Mouse (Mus musculus): ENCODE data around the gene Cbr4. TPM values are rescaled to one million over a fixed set of nuclear protein-coding genes. Genes with fewer than 3 reads are reported as not detected.

Cbr4 gene
- polyA plus RNA-seq, 1 experiment from 2014 or later: 21.3 TPM

GRCm38 (mm10) chr8:61479506-61480214 is 7.9 kb upstream of the Cbr4 start:
- H3K4me2 ChIP-seq (ENCODE audit: low read depth, low read length): no peak overlapping the region
- no peaks in the 10 kb centered on the region for H3K4me1 ChIP-seq (ENCODE audit: control insufficient read depth, low read depth, low read length)
- WGBS (ENCODE audit: insufficient replicate concordance): 52% methylated on average over 11 of the region's 11 CpGs
- H3K27ac ChIP-seq (ENCODE audit: low read length): no peak overlapping the region
- H3K36me3 ChIP-seq (ENCODE audit: control insufficient read depth, insufficient read depth): no peaks in the 10 kb centered on the region
- no peak overlapping the region for H3K9ac ChIP-seq (ENCODE audit: low read depth, low read length)
- no peaks in the 10 kb centered on the region for H3K27me3 ChIP-seq (ENCODE audit: control insufficient read depth, insufficient read depth, low read depth, low read length)
- no peak overlapping the region for H3K4me3 ChIP-seq (ENCODE audit: low read depth, low read length)
- ATAC-seq (ENCODE audit: low read depth): peak; percentile 47; the same call in 1 of the 2 replicates
- H3K9me3 ChIP-seq (replicated peaks; ENCODE audit: control insufficient read depth, low read length): no peaks in the 10 kb centered on the region

GRCm38 (mm10) chr8:61480260-61480967 is 7.1 kb upstream of the Cbr4 start:
- Histone ChIP-seq H3K4me3 (ENCODE audit: low read depth, low read length) (no peak overlapping the region), H3K4me2 (ENCODE audit: low read depth, low read length) (no peak overlapping the region), H3K27ac (ENCODE audit: low read length) (no peak overlapping the region), H3K9me3 (replicated peaks; ENCODE audit: control insufficient read depth, low read length) (no peaks in the 10 kb centered on the region), H3K27me3 (ENCODE audit: control insufficient read depth, insufficient read depth, low read depth, low read length) (no peaks in the 10 kb centered on the region), H3K36me3 (ENCODE audit: control insufficient read depth, insufficient read depth) (no peaks in the 10 kb centered on the region), H3K9ac (ENCODE audit: low read depth, low read length) (no peak overlapping the region), H3K4me1 (ENCODE audit: control insufficient read depth, low read depth, low read length) (no peaks in the 10 kb centered on the region)
- ATAC-seq (ENCODE audit: low read depth): no peak
- WGBS (ENCODE audit: insufficient replicate concordance): 74% methylated on average over 14 of the region's 14 CpGs

- no peak for ATAC-seq (ENCODE audit: low read depth)
- Histone ChIP-seq H3K4me3 (ENCODE audit: low read depth, low read length) (peak overlapping the region; percentile 65), H3K27ac (ENCODE audit: low read length) (no peak overlapping the region)
These were observed 508 bp upstream of the Cbr4 start for GRCm38 (mm10) chr8:61486923-61487529.

GRCm38 (mm10) chr8:61488631-61489030 is 1.1 kb downstream of the Cbr4 start:
- Histone ChIP-seq H3K4me2 (ENCODE audit: low read depth, low read length) (peak overlapping the region; percentile 68), H3K36me3 (ENCODE audit: control insufficient read depth, insufficient read depth) (no peaks in the 10 kb centered on the region), H3K4me3 (ENCODE audit: low read depth, low read length) (peak overlapping the region; percentile 65), H3K27me3 (ENCODE audit: control insufficient read depth, insufficient read depth, low read depth, low read length) (no peaks in the 10 kb centered on the region), H3K4me1 (ENCODE audit: control insufficient read depth, low read depth, low read length) (peaks cover 4% of the 10 kb centered on the region; the same call in 1 of the 2 replicates), H3K9ac (ENCODE audit: low read depth, low read length) (no peak overlapping the region), H3K9me3 (replicated peaks; ENCODE audit: control insufficient read depth, low read length) (no peaks in the 10 kb centered on the region), H3K27ac (ENCODE audit: low read length) (no peak overlapping the region)
- ATAC-seq (ENCODE audit: low read depth): no peak
- WGBS (ENCODE audit: insufficient replicate concordance): 84% methylated on average over 8 of the region's 8 CpGs

More at GRCm38 (mm10) chr8:61486923-61487529, 508 bp upstream of the Cbr4 start:
- no peaks in the 10 kb centered on the region for H3K36me3 ChIP-seq (ENCODE audit: control insufficient read depth, insufficient read depth)
- 86% methylated on average over 2 of the region's 2 CpGs for WGBS (ENCODE audit: insufficient replicate concordance)
- H3K4me1 ChIP-seq (ENCODE audit: control insufficient read depth, low read depth, low read length): peaks cover 4% of the 10 kb centered on the region; the same call in 1 of the 2 replicates
- peak overlapping the region; percentile 68; the same call in 1 of the 2 replicates for H3K4me2 ChIP-seq (ENCODE audit: low read depth, low read length)
- H3K27me3 ChIP-seq (ENCODE audit: control insufficient read depth, insufficient read depth, low read depth, low read length): no peaks in the 10 kb centered on the region
- H3K9ac ChIP-seq (ENCODE audit: low read depth, low read length): no peak overlapping the region
- H3K9me3 ChIP-seq (replicated peaks; ENCODE audit: control insufficient read depth, low read length): no peaks in the 10 kb centered on the region

GRCm38 (mm10) chr8:61497110-61497509 is 9.6 kb downstream of the Cbr4 start:
- Histone ChIP-seq H3K9me3 (replicated peaks; ENCODE audit: control insufficient read depth, low read length) (no peaks in the 10 kb centered on the region), H3K36me3 (ENCODE audit: control insufficient read depth, insufficient read depth) (no peaks in the 10 kb centered on the region), H3K4me3 (ENCODE audit: low read depth, low read length) (no peak overlapping the region), H3K4me1 (ENCODE audit: control insufficient read depth, low read depth, low read length) (no peaks in the 10 kb centered on the region; the same call in 1 of the 2 replicates), H3K27ac (ENCODE audit: low read length) (no peak overlapping the region), H3K4me2 (ENCODE audit: low read depth, low read length) (no peak overlapping the region), H3K27me3 (ENCODE audit: control insufficient read depth, insufficient read depth, low read depth, low read length) (no peaks in the 10 kb centered on the region), H3K9ac (ENCODE audit: low read depth, low read length) (no peak overlapping the region)
- WGBS (ENCODE audit: insufficient replicate concordance): 64% methylated on average over 4 of the region's 4 CpGs
- ATAC-seq (ENCODE audit: low read depth): no peak

- no peaks in the 10 kb centered on the region for H3K27me3 ChIP-seq (ENCODE audit: control insufficient read depth, insufficient read depth, low read depth, low read length)
- H3K9me3 ChIP-seq (replicated peaks; ENCODE audit: control insufficient read depth, low read length): no peaks in the 10 kb centered on the region
- WGBS (ENCODE audit: insufficient replicate concordance): 66% methylated on average over 4 of the region's 4 CpGs
- no peaks in the 10 kb centered on the region; the same call in 1 of the 2 replicates for H3K36me3 ChIP-seq (ENCODE audit: control insufficient read depth, insufficient read depth)
- no peak overlapping the region for H3K27ac ChIP-seq (ENCODE audit: low read length)
- no peak overlapping the region for H3K9ac ChIP-seq (ENCODE audit: low read depth, low read length)
- H3K4me3 ChIP-seq (ENCODE audit: low read depth, low read length): no peak overlapping the region
- no peaks in the 10 kb centered on the region; the same call in 1 of the 2 replicates for H3K4me1 ChIP-seq (ENCODE audit: control insufficient read depth, low read depth, low read length)
- no peak overlapping the region for H3K4me2 ChIP-seq (ENCODE audit: low read depth, low read length)
- no peak for ATAC-seq (ENCODE audit: low read depth)
These were observed 11.5 kb downstream of the Cbr4 start for GRCm38 (mm10) chr8:61499035-61499434.

- peak overlapping the region; percentile 33; the same call in 1 of the 2 replicates for H3K27ac ChIP-seq (ENCODE audit: low read length)
- no peaks in the 10 kb centered on the region for H3K27me3 ChIP-seq (ENCODE audit: control insufficient read depth, insufficient read depth, low read depth, low read length)
- H3K4me2 ChIP-seq (ENCODE audit: low read depth, low read length): no peak overlapping the region
- no peaks in the 10 kb centered on the region; the same call in 1 of the 2 replicates for H3K4me1 ChIP-seq (ENCODE audit: control insufficient read depth, low read depth, low read length)
- ATAC-seq (ENCODE audit: low read depth): peak; percentile 74
- WGBS (ENCODE audit: insufficient replicate concordance): 42% methylated on average over 3 of the region's 3 CpGs
- no peak overlapping the region for H3K9ac ChIP-seq (ENCODE audit: low read depth, low read length)
- no peaks in the 10 kb centered on the region for H3K9me3 ChIP-seq (replicated peaks; ENCODE audit: control insufficient read depth, low read length)
- H3K36me3 ChIP-seq (ENCODE audit: control insufficient read depth, insufficient read depth): no peaks in the 10 kb centered on the region; the same call in 1 of the 2 replicates
- no peak overlapping the region for H3K4me3 ChIP-seq (ENCODE audit: low read depth, low read length)
These were observed 13.4 kb downstream of the Cbr4 start for GRCm38 (mm10) chr8:61500914-61501313.

GRCm38 (mm10) chr8:61502277-61502676 is 14.7 kb downstream of the Cbr4 start:
- Histone ChIP-seq H3K27ac (ENCODE audit: low read length) (no peak overlapping the region), H3K36me3 (ENCODE audit: control insufficient read depth, insufficient read depth) (no peaks in the 10 kb centered on the region; the same call in 1 of the 2 replicates), H3K27me3 (ENCODE audit: control insufficient read depth, insufficient read depth, low read depth, low read length) (no peaks in the 10 kb centered on the region), H3K4me2 (ENCODE audit: low read depth, low read length) (no peak overlapping the region), H3K9me3 (replicated peaks; ENCODE audit: control insufficient read depth, low read length) (no peaks in the 10 kb centered on the region), H3K4me1 (ENCODE audit: control insufficient read depth, low read depth, low read length) (no peaks in the 10 kb centered on the region; the same call in 1 of the 2 replicates), H3K4me3 (ENCODE audit: low read depth, low read length) (no peak overlapping the region), H3K9ac (ENCODE audit: low read depth, low read length) (no peak overlapping the region)
- no peak for ATAC-seq (ENCODE audit: low read depth)

Measured in liver, embryonic 16.5 days (tissue).